Mouse (Mus musculus) effector memory CD4-positive, alpha-beta T cell, adult 7 months (primary cell): Measurements from ENCODE around the gene Olfr676. TPM values are rescaled to one million over a fixed set of nuclear protein-coding genes. Genes with fewer than 3 reads are reported as not detected.

Experiments
- polyA plus RNA-seq: library from polyadenylated mRNA; unstranded; fragments of 100-300 nt; shearing (Covaris generic); gene quantifications from one replicate; pipeline ENCODE4 v1.2.1, GENCODE M21; 2017

Olfr676 gene
- not detected for polyA plus RNA-seq

GRCm38 (mm10) chr7:105032398-105032797, at the start of gene Olfr676:
TSS of gene Olfr676 (plus strand) at chr7:105032698.

GRCm38 (mm10) chr7:105001929-105002328, 30.6 kb upstream of the Olfr676 start, which contains the start of gene Olfr672:
TSS of gene Olfr672 (minus strand) at chr7:105002029.

DNA sequence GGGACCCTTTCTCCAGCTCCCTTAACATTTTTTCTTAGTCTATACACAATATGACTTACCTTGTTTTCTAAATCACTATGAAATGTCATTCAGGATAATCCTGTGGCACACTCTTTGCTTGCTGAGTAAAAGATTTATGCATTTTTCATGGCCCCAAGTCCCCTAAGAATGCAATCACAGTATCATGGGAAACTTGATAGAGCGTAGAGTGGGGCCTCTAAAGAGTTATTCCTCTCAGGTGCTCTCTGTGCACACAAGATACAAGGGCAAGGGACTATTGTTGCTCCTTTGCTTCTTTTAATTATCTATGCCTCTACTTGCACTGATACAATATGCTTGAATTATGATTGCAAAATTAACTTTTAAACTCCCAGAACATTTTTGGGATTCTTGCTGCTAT, 4.1 kb upstream of the Olfr676 start, which contains the start of gene Olfr675:
TSS of gene Olfr675 (minus strand) at position 101 of the 400 bp plus-strand sequence.

DNA sequence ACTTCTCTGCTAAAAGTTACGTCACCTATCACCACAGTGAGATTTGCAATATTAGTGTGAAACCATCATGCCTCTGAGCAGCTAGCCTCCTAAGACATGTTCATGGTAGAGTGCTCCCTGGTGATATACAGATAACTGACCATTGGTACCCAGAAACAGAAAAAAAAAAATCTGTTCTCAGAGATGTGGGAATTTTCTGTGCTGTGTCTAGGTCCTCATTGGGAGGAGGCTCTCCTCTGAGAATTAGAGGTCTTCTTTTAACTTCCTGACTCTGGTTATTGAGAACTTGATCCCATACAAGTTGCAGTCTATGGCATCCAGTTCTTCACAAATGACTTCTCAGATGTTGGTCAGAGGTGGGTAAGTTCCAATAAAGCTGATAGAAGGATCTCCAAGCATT, 31.7 kb downstream of the Olfr676 start, which contains the start of gene Olfr678:
TSS of gene Olfr678 (plus strand) at position 301 of the 400 bp plus-strand sequence.

GRCm38 (mm10) chr7:105080905-105081304, 48.4 kb downstream of the Olfr676 start, which contains the start of gene Olfr679:
TSS of gene Olfr679 (plus strand) at chr7:105081205.

Other genes starting within 250 kb of the Olfr676 start
- gene Usp17lb, start 190.1 kb upstream of the Olfr676 start, polyA plus RNA-seq = not detected
- not detected for gene Usp17la, start 175.7 kb upstream of the Olfr676 start, polyA plus RNA-seq
- not detected for gene Olfr665, start 154.7 kb upstream of the Olfr676 start, polyA plus RNA-seq
- gene Olfr666, start 136.7 kb upstream of the Olfr676 start, polyA plus RNA-seq = not detected
- gene Olfr667, start 111.2 kb upstream of the Olfr676 start, polyA plus RNA-seq = not detected
- gene Olfr668, start 104.6 kb upstream of the Olfr676 start, polyA plus RNA-seq = not detected
- gene Olfr669, start 98.5 kb upstream of the Olfr676 start, polyA plus RNA-seq = not detected
- not detected for gene Olfr670, start 70.1 kb upstream of the Olfr676 start, polyA plus RNA-seq
- gene Olfr671, start 53.6 kb upstream of the Olfr676 start, polyA plus RNA-seq = 0.34 TPM
- not detected for gene Olfr672, start 30.7 kb upstream of the Olfr676 start, polyA plus RNA-seq
- gene Olfr675, start 4.2 kb upstream of the Olfr676 start, polyA plus RNA-seq = not detected
- not detected for gene Olfr677, start 18.7 kb downstream of the Olfr676 start, polyA plus RNA-seq
- gene Olfr678, start 31.8 kb downstream of the Olfr676 start, polyA plus RNA-seq = not detected
- gene Olfr679, start 48.5 kb downstream of the Olfr676 start, polyA plus RNA-seq = not detected
- gene Olfr680-ps1, start 60.1 kb downstream of the Olfr676 start, polyA plus RNA-seq = not detected
- not detected for gene Olfr681, start 84.1 kb downstream of the Olfr676 start, polyA plus RNA-seq
- not detected for gene Olfr683, start 114.3 kb downstream of the Olfr676 start, polyA plus RNA-seq
- gene Olfr684, start 131.0 kb downstream of the Olfr676 start, polyA plus RNA-seq = 0.12 TPM
- gene Olfr685, start 153.3 kb downstream of the Olfr676 start, polyA plus RNA-seq = not detected
- gene Olfr686, start 174.8 kb downstream of the Olfr676 start, polyA plus RNA-seq = not detected